Mouse (Mus musculus) gastrocnemius, adult 2 months (tissue): ENCODE measurements around the gene Frmpd4. TPM values are rescaled to one million over a fixed set of nuclear protein-coding genes. Genes with fewer than 3 reads are reported as not detected.

ENCODE experiments used
- DNase-seq: peaks from one replicate; pipeline ENCODE4 v3.0.0; 2022
- H3K27ac ChIP-seq: fragments of 200-600 bp; 2 replicates; pipeline ENCODE4 v1.8.1; 2022; ENCODE audit warnings: mild to moderate bottlenecking
- H3K4me3 ChIP-seq: fragments of 200-600 bp; 2 replicates; pipeline ENCODE4 v1.8.1; 2022; ENCODE audit warnings: mild to moderate bottlenecking, moderate library complexity
- CTCF ChIP-seq: fragments of 200-600 bp; IDR thresholded peaks from 2 replicates; pipeline ENCODE4 v1.8.1; 2022; ENCODE audit warnings: antibody characterized with exemption, mild to moderate bottlenecking, moderate library complexity
- intact Hi-C: fragments of 180-260 bp; cut with DNase I; formaldehyde crosslinking; loops from one replicate; pipeline ENCODE4 v1.15.1; 2025
- total RNA-seq, 2 experiments: library from RNA; stranded (reverse); gene quantifications; 2 replicates each; pipeline ENCODE4 v1.2.3; 2021

The Frmpd4 gene
- total RNA-seq, 2 experiments from 2014 or later, result 0.08 to 0.14 TPM

- H3K4me3 ChIP-seq, result no peak overlapping the region
- intact Hi-C loops, result no loop called here
- no peak for DNase-seq
- H3K27ac ChIP-seq, result no peak overlapping the region
- TF ChIP-seq CTCF, result no peak
Measured at GRCm38 (mm10) chrX:167434883-167435282, 1142.1 kb downstream of the Frmpd4 start.

DNA sequence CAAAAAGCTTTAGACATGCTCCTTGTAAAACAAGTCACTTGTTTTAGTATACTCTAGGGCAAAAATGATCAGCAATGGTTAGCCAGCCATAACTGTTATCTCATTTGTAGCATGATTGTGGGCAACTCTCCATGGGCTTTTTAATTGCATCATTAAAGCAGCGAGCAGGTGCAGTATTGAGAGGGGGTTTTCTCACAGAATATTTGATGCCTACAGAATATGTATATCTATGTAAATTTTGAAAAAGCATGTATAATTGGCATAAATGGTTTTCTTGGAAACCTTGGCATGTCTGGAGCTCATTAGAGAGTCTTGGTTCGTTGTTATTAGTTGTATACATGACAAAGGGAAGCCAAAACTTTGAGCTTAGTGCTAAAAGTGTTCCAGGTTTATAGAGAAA lies 1143.1 kb downstream of the Frmpd4 start:
- intact Hi-C loops, result no loop called here
- no peak for DNase-seq
- H3K27ac ChIP-seq, result no peak overlapping the region
- no peak for TF ChIP-seq CTCF
- no peak overlapping the region for H3K4me3 ChIP-seq

Other genes starting within 250 kb of the Frmpd4 start
- gene Msl3, start 96.7 kb upstream of the Frmpd4 start, total RNA-seq, result 10 to 100 TPM; 40.1 to 44.2 TPM
- gene Arhgap6, start 217.9 kb upstream of the Frmpd4 start, total RNA-seq, result 1 to 10 TPM; 3.3 to 3.5 TPM